Mouse (Mus musculus): Measurements from ENCODE around the gene Ubqlnl. TPM values are rescaled to one million over a fixed set of nuclear protein-coding genes. Genes with fewer than 3 reads are reported as not detected.

Ubqlnl gene
- polyA plus RNA-seq, 1 experiment from 2014 or later: not detected

DNA sequence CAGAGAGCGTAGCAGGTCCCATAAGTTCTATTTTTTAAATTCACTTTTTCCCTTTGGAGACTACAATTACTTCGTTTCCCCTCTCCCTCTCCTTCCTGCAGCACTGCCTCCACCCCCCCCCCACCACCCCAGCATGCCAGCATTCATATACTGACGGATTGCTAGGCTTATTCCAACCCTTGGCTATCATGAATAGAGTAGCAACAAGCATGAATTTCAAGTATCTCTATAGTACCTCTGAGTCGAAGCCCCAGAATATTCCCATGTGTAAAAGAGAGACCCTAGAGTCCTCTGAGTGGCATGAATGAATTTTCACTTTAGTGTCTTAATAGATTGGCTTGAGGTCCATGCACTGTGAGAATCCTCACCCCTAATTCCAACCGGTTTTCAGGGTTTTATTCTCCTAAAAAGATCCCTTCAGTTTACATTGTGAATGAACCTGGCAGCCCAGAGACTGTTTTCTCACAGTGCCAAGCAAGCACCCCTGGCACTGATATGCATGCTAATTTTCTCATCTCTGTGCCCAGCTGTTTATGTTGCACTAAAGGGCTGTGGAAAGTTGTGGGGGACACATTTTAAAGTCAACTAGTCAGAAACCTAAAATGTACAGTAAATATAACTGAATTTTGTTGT lies 28.2 kb upstream of the Ubqlnl start:
- H3K27ac ChIP-seq (ENCODE audit: low read length): no peak overlapping the region
- H3K4me3 ChIP-seq (ENCODE audit: low read depth, low read length): no peak overlapping the region
- TF ChIP-seq CTCF (IDR thresholded peaks at IDR 0.05) (no peak), EP300 (IDR thresholded peaks at IDR 0.05) (no peak)
- no peaks in the 10 kb centered on the region for H3K36me3 ChIP-seq (ENCODE audit: insufficient read depth, low read length)
- H3K9ac ChIP-seq (replicated peaks; ENCODE audit: low read depth): no peak overlapping the region
- 56% methylated on average over 5 of the region's 5 CpGs for WGBS
- H3K4me1 ChIP-seq (ENCODE audit: insufficient read depth, low read depth, low read length): no peaks in the 10 kb centered on the region
- no peak overlapping the region for H3K4me2 ChIP-seq (replicated peaks; ENCODE audit: low read depth, low read length)
- DNase-seq (ENCODE audit: low spot score): no peak
- ATAC-seq: no peak
- H3K9me3 ChIP-seq (ENCODE audit: low read length): no peaks in the 10 kb centered on the region
- H3K27me3 ChIP-seq (replicated peaks; ENCODE audit: insufficient read depth, low read length): no peaks in the 10 kb centered on the region

GRCm38 (mm10) chr7:104175085-104175484 lies 24.7 kb upstream of the Ubqlnl start:
- H3K27me3 ChIP-seq (replicated peaks; ENCODE audit: insufficient read depth, low read length): no peaks in the 10 kb centered on the region
- H3K36me3 ChIP-seq (ENCODE audit: insufficient read depth, low read length): no peaks in the 10 kb centered on the region
- no peak overlapping the region for H3K4me2 ChIP-seq (replicated peaks; ENCODE audit: low read depth, low read length)
- no peak overlapping the region for H3K9ac ChIP-seq (replicated peaks; ENCODE audit: low read depth)
- WGBS: 68% methylated on average over 1 of the region's 1 CpGs
- H3K27ac ChIP-seq (ENCODE audit: low read length): no peak overlapping the region
- H3K4me3 ChIP-seq (ENCODE audit: low read depth, low read length): no peak overlapping the region
- H3K4me1 ChIP-seq (ENCODE audit: insufficient read depth, low read depth, low read length): no peaks in the 10 kb centered on the region
- H3K9me3 ChIP-seq (ENCODE audit: low read length): no peaks in the 10 kb centered on the region
- ATAC-seq: no peak
- TF ChIP-seq EP300 (IDR thresholded peaks at IDR 0.05) (no peak), CTCF (IDR thresholded peaks at IDR 0.05) (no peak)
- DNase-seq (ENCODE audit: low spot score): no peak

- H3K4me1 ChIP-seq (ENCODE audit: insufficient read depth, low read depth, low read length): no peaks in the 10 kb centered on the region
- no peaks in the 10 kb centered on the region for H3K9me3 ChIP-seq (ENCODE audit: low read length)
- ATAC-seq: peak; percentile 25; the same call in 1 of the 2 replicates
- no peak overlapping the region for H3K9ac ChIP-seq (replicated peaks; ENCODE audit: low read depth)
- TF ChIP-seq CTCF (IDR thresholded peaks at IDR 0.05) (no peak), EP300 (IDR thresholded peaks at IDR 0.05) (no peak)
- no peak overlapping the region for H3K27ac ChIP-seq (ENCODE audit: low read length)
- H3K27me3 ChIP-seq (replicated peaks; ENCODE audit: insufficient read depth, low read length): no peaks in the 10 kb centered on the region
- WGBS: 36% methylated on average over 6 of the region's 6 CpGs
- no peak overlapping the region for H3K4me3 ChIP-seq (ENCODE audit: low read depth, low read length)
- DNase-seq (ENCODE audit: low spot score): peak; percentile 17
- H3K36me3 ChIP-seq (ENCODE audit: insufficient read depth, low read length): no peaks in the 10 kb centered on the region
- no peak overlapping the region for H3K4me2 ChIP-seq (replicated peaks; ENCODE audit: low read depth, low read length)
Measured at GRCm38 (mm10) chr7:104169634-104170204, 19.4 kb upstream of the Ubqlnl start.

DNA sequence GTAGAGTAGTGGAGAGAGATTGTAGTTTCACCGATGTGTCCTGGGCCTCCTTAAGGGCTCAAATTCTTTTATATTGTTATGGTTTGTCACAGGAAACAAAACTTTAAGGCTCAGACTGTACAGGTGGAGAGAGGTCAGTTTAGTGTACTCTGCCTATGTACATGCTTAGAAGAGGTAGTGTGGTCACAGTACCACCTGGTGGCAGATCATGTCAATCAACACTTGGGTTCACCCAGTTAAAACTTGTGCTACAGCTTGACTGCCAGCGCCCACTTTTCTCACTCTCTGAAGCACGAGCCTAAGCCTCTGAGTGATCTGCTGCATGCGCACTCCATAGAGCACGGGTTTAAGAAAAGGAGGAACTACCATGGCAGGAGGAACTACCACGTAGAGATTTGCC lies 16.7 kb upstream of the Ubqlnl start:
- no peak overlapping the region for H3K9ac ChIP-seq (replicated peaks; ENCODE audit: low read depth)
- ATAC-seq: peak; percentile 23; the same call in 1 of the 2 replicates
- H3K27ac ChIP-seq (ENCODE audit: low read length): no peak overlapping the region
- H3K36me3 ChIP-seq (ENCODE audit: insufficient read depth, low read length): no peaks in the 10 kb centered on the region
- no peak overlapping the region for H3K4me3 ChIP-seq (ENCODE audit: low read depth, low read length)
- H3K4me2 ChIP-seq (replicated peaks; ENCODE audit: low read depth, low read length): no peak overlapping the region
- DNase-seq (ENCODE audit: low spot score): peak; percentile 36
- TF ChIP-seq CTCF (IDR thresholded peaks at IDR 0.05) (peak; percentile 35; the same call in 1 of the 2 replicates), EP300 (IDR thresholded peaks at IDR 0.05) (no peak)
- 64% methylated on average over 6 of the region's 6 CpGs for WGBS
- H3K27me3 ChIP-seq (replicated peaks; ENCODE audit: insufficient read depth, low read length): no peaks in the 10 kb centered on the region
- H3K9me3 ChIP-seq (ENCODE audit: low read length): no peaks in the 10 kb centered on the region
- no peaks in the 10 kb centered on the region for H3K4me1 ChIP-seq (ENCODE audit: insufficient read depth, low read depth, low read length)

- DNase-seq (ENCODE audit: low spot score): no peak
- Histone ChIP-seq H3K4me2 (replicated peaks; ENCODE audit: low read depth, low read length) (no peak within 1 kb of the TSS), H3K27me3 (replicated peaks; ENCODE audit: insufficient read depth, low read length) (no peaks in the 10 kb centered on the region), H3K9me3 (ENCODE audit: low read length) (no peaks in the 10 kb centered on the region), H3K9ac (replicated peaks; ENCODE audit: low read depth) (no peak within 1 kb of the TSS), H3K27ac (ENCODE audit: low read length) (no peak within 1 kb of the TSS), H3K4me1 (ENCODE audit: insufficient read depth, low read depth, low read length) (no peaks in the 10 kb centered on the region), H3K4me3 (ENCODE audit: low read depth, low read length) (no peak within 1 kb of the TSS), H3K36me3 (ENCODE audit: insufficient read depth, low read length) (no peaks in the 10 kb centered on the region)
- ATAC-seq: no peak
- 67% methylated on average over 3 of the region's 3 CpGs for WGBS
- no peak for TF ChIP-seq CTCF (IDR thresholded peaks at IDR 0.05)
- no peak for TF ChIP-seq EP300 (IDR thresholded peaks at IDR 0.05)
Measured at GRCm38 (mm10) chr7:104143179-104143578, 7.2 kb downstream of the Ubqlnl start, which contains the start of gene Ubqln3. TSS of gene Ubqln3 (minus strand) at chr7:104143279.

DNA sequence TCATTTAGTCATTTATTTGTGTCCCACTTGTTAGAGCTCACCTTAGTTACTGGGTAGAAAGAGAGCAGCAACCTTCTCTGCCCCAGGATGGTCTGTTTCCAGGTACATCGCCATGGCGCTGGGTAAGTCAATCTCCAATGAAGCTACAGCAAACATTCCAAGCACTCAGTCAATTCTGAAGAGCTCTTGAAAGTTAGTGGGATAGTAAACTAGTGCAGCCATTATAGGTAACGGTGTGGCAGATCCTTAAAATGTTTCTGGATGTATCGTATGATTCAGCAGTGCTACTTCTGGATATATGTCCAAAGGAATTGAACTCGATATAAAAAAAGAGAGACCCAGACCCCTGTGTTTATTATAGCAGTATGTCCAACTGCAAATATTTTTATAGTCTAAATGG lies 13.1 kb downstream of the Ubqlnl start, which contains the start of gene Olfr643:
TSS of gene Olfr643 (minus strand) at position 101 of the 400 bp plus-strand sequence.
- H3K4me1 ChIP-seq (ENCODE audit: insufficient read depth, low read depth, low read length): no peaks in the 10 kb centered on the region
- H3K4me3 ChIP-seq (ENCODE audit: low read depth, low read length): no peak within 1 kb of the TSS
- ATAC-seq: no peak; the same call in 1 of the 2 replicates
- no peaks in the 10 kb centered on the region for H3K27me3 ChIP-seq (replicated peaks; ENCODE audit: insufficient read depth, low read length)
- no peak for DNase-seq (ENCODE audit: low spot score)
- no peak within 1 kb of the TSS for H3K9ac ChIP-seq (replicated peaks; ENCODE audit: low read depth)
- no peaks in the 10 kb centered on the region for H3K9me3 ChIP-seq (ENCODE audit: low read length)
- no peaks in the 10 kb centered on the region for H3K36me3 ChIP-seq (ENCODE audit: insufficient read depth, low read length)
- TF ChIP-seq CTCF (IDR thresholded peaks at IDR 0.05): no peak
- 54% methylated on average over 5 of the region's 5 CpGs for WGBS
- H3K4me2 ChIP-seq (replicated peaks; ENCODE audit: low read depth, low read length): no peak within 1 kb of the TSS
- no peak within 1 kb of the TSS for H3K27ac ChIP-seq (ENCODE audit: low read length)
